Mouse (Mus musculus) ovary, postnatal 14 days (tissue): ENCODE measurements around the gene Aspg.

ENCODE experiments used
- DNase-seq: peaks from one replicate; pipeline ENCODE4 v3.0.0; 2022; ENCODE audit warnings: low spot score

The Aspg gene

DNA sequence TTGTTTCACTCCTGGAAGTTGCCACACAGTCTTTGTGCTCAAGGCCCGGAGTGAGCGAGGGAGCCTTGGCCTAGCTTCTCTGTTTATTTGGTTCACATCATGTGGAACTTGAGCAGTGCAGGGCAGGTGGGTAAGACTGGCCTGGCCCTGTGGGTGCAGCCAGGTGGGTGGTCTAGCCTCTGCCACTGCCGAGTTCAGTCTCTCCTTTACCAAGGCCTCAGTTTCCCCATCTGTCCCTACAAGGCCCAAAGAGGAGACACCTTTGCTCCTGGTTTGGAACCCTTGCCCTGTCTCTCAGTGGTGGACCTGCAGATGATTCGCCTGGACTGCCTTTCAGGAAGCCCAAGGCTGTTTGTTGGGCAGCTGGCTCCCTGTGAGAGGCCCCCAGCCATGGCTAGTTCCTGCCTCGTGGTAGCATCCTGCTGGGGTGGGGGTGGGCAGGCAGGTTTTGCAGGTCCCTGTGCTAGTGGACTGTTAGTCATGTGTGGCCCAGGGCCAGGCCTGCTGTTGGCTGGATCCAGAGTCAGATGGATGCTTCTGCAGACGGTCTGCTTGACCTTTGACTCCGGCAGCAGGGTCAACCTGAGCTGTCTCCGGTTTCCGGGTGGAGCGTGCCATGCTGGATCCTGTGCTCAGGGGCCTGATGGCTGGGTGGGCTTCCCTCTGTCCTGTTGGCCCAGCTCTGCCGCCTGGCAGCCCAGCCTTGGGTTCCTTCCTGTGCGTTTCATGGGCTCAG is 44.9 kb downstream of the Aspg start:
- no peak for DNase-seq

DNA sequence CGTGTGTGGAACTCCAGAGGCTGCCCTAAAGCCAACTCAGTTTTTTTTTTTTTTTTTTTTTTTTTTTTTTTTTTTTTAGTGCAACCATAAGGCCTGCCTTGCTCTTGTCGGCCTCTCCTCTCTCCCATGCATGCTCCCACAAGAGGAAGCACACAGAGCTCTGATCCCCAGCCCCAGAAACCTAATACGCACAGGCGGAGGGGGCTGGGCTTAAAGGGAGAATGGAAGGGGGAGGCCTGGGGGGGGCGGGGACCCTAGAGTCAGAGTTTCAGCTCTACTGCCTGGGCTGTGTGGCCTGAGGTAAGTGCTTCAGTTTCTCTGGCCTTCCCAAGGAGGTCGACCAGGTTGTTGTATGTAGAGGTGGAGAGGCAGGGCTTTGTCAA is 45.5 kb downstream of the Aspg start:
- no peak for DNase-seq

DNA sequence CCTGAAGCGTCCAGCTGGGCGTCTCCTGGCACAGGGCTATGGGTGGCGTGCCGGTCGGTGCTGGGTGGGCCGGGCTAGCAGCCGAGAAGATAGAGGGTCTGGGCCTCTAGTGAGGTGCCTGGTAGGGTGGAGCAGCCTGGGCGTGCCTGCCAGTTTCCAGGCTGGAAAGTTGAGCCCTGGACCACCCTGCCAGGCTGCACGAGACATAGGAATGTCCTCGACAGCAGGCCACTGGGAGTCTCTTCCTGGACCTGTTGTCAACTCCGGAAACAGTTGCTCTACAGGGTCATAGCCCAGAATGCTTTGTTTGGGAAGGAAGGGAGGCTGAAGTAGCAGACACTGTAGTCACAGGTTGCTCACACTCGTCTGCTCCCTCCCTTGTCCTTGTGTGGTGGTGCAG is 47.1 kb downstream of the Aspg start:
- no peak for DNase-seq

DNA sequence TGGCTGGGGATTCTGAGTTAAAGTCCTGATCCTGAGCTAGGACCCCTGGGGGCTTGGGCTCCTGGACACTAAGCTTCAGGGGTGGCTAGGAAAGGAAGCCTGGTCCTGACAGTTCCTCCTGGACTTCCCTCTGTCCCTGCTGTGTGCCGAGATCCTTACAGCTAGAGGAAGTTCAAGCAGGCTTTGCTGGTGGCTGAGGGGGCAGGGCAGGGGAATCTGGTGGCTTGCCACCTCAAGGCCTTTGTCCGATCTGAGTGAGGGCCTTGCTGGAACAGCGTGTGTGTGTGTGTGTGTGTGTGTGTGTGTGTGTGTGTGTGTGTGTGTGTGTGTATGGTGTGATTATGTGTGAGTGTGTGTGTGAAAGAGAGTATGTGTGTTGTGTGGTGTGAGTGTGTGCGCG is 48.0 kb downstream of the Aspg start:
- DNase-seq, result no peak

DNA sequence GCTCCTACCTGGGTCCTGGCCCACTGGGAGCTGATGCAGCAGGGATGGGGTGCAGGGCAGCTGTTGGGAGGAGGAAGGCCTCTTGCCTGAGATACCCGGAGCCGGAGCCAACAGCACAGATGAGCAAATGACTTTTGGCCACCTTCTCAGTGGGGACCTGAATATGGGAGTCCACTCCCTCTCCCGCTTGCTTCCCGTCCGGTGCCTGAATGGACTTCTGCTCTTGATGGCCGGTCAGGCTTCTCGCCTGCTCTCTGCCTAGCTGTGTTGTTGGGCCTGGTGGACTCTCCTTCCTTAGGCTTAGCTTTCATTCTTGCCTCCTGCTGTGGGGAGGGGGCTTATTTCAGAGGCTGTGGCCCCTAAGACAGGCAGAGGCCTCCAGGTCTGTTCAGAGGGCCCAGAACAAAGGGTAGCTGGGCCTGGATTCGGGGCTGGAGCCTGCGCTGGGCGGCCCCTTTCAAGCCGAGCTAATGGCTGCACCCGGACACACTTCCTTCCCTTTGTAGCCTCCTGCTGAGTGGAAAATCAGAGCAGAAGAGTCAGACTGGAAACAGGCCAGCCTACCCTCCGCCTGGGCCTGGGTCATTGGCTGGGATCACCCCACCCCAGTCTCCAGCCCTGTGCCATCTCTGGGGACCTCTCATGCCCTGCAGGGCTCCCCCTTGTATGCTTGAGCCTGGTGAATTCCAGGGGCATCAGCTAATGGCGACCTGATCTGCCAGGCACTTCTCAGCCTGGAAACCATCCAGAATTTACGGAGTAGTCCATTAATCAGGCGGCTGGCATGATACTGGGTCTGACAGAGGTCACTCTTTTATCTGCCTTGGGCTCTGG is 49.0 kb downstream of the Aspg start:
- DNase-seq, result no peak

DNA sequence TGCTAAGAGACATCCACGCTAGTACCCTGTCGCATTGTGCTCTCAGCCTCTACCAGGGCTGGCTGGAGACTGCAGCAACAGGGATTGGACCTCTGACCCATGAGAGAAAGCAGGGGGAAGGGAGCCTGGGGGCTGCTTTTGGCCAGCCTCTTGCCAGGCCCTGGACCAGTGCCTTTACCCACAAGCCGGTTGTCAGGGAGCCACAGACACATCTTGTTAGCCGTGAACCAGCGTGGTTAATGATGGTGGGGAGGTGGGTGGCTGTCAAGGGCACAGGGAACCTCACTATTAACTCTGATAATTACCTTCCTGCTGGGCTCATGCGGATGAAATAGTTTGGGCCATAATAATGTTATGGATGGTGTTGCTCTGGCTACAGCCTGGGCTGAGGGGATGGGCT is 50.3 kb downstream of the Aspg start:
- no peak for DNase-seq

DNA sequence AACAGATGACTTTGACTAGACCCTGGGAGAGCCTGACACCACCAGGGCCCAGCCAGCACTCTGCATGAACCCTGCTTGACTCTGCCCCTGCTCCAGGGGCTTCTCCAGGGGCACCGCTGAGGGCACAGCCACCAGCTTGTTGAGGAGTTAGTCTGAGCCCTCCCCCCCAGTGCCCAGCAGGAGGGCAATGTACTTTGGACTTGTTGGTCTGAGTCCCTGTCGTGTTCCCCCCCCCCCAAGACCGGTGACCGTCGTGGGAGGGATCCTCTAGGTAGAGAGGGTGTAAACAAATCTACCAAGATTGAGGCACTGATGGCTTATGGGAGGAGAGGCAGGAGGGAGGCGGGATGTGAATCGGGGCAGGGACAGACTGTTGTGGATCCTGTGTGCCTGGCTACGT is 51.8 kb downstream of the Aspg start:
- DNase-seq, result no peak

DNA sequence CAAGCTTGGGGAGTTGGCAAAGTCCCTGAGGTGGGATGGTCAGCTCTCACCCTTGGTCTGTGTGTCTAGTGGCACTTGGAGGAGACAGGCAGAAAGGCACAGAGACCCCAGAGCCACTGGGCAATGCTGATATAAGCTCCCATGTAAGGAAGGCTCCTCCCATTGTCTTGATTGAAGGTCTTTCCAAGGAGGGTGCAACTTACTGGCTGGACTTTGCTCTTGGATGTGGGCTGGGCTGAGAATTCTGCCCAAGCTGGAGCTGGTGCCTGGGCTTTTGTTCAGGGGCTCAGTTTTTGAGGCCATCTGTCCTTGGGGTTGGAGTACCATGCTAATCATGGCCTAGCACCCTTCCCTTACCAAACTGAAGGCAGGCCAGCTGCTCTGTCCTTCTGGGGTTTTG is 52.3 kb downstream of the Aspg start:
- DNase-seq, result no peak

DNA sequence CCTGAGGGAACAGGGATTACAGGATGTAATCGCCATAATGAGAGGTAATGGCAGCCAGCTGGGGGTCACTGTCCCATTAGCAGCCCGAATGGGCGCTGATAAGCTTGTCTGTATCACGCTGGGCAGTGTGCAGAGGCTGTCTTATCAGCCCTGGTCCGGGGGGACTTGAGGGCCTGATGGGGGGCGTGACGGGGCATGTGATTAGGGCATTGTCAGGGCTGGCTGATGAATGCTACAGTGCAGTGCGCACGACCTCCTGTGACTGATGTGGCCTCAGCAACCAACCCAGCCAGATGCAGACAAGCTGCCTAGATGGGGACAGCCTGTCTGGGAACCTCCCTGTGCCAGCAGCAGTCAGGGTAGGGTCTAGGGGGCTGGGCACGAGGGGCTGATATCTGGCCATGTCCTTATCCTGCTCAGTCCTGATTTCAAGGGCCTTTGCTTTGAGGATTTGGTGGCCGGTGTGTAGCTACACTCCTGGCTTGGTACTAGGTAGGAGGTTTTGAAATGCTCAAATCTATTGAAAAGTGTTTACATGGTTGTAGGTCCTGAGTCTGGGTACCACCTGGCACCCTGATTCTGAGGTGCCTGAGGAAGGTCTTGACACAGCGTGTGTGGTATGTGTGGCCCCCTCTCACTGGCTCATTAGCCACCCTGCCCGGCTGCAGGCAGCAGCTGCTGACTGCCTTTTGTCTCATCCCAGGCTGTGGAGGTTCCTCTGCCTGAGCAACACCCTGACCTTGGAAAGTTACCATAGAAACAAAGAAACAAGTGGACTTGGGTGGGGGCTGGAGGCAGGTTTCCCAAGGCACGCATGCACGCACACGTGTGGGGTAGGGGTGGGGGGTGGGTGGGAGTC is 57.7 kb downstream of the Aspg start:
- no peak for DNase-seq

DNA sequence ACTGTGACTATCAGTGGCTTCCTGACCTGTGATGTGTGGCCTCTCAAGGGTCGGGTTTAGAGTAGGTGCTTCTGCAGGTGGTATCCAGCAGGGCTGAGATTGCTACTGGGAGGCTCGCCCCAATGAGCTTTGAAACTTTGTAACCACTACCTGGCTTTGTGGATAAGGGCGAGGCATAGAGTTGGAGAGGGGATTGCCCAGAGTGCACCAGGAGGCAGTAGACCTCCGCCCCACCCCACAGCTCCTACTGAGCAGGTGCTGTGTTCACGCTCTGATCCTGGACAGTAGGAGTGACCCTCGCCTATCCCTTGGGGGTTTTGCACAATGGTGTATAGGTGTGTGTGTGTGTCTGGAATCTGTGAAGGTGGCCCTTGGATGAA is 58.4 kb downstream of the Aspg start:
- DNase-seq, result no peak

DNA sequence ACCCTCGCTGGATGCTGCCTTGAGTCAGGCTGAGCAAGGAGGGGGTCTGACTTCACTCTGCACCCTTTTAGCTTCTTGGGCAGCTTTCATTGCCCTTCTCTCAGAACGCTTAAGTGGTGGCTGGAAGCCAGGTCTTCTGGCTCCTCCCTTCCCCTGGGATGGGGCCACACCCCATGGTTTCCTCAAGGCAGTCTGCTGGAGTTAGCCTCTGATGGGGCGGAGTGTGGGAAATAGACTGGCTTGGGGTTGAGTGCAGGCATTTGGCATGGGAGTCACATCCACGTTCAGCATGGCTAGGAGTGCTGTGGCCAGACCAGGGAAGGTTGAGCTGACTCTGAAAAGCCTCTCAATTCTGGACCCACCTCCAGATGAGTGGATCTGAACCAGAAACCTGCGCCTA is 62.8 kb downstream of the Aspg start:
- DNase-seq, result no peak

DNA sequence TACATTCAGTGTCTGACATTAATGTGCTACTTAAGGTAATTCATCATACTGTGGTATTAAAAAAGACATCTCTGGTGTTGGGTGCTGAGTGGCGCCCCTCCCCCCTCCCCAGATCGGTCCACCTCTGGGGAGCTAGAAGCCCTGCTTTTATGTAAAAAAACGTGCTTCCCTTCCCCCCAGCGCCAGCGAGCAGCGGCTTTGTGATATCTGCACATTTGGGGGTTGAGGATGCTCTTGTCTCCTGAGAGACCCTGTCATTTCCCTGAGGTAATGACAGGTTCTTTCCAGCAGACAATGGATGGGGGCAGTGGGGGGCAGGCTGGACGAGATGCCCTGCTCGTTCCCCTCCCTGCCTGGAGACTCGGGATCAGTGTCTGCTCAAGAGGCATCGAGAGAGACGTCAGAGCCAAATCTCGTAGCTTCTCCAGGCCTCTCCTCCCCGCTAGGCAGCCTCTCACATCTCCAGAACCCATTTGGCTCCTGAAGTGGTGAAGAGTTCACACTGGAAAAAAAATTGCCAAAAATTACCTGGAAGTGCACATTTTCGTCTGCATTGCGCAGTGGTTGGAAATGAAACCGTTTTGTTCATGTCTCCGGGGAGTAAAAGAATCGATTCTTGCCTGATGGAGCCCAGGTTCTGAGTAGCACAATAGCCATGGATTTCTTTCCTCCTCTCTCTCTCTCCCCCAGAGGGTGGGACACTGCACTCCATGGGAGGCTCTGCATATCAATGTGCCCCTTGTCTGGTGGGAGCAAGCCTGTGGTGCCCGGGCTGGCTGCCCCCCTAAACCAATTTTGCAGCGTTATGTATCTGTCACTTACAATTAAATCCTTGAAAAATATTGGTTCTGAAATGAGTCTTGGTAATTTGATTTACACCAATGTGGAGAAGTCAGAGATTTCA is 64.4 kb downstream of the Aspg start:
- DNase-seq, result no peak

DNA sequence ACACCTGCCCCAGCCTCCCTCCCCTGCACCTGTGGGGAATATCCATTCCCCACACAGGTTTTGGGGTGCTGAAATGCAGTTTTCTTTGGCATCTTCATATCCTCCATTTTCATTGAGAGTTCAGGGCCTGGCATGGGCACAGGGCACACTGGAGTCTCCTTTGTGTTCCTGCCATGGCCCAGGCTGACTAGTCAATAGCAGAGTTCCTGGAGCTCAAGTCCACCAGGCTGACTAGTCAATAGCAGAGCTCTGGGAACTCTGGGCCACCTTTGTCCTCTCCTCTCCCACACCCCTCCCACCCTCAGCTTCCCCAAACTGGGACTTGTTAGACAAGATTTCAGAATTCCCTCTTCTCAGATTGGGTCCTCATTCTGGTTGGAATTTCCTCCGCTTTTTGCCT is 65.2 kb downstream of the Aspg start:
- no peak for DNase-seq

DNA sequence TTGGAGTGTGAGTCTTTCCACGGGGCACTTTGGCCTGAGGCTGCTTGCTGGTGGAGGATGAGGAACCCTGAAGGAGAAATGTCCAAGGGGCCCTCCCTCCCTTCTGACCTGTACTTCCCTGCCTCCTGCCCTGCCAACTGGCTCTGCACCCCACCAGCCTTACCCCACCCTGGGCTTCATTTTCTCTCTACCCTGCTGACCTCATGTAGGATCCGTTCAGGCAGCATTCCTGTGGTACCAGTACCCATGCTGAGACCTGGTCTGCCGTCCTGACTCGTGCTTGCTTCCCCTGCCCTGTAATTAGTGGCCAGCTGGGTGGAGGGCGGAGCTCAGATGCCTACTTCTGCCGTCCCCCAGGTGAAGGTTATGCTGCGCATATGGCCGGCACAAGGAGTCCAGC is 65.7 kb downstream of the Aspg start:
- DNase-seq, result no peak
